Mouse (Mus musculus): ENCODE data around the gene Pxn.
"Not testable (repeated sequence)": the region's sequence is repeated elsewhere in the genome, so short reads cannot be mapped to it uniquely, and the experiment has no call there.

Gene Pxn

GRCm38 (mm10) chr5:115507981-115508858 lies 1.7 kb downstream of the Pxn start:
- intact Hi-C loops (cut with DNase I): no loop called here

GRCm38 (mm10) chr5:115508859-115509147 lies 2.3 kb downstream of the Pxn start:
- intact Hi-C loops (cut with DNase I): no loop called here

GRCm38 (mm10) chr5:115509321-115509761 lies 2.9 kb downstream of the Pxn start:
- intact Hi-C loops (cut with DNase I): no loop called here

- intact Hi-C loops (cut with DNase I): no loop called here
These were observed 3.6 kb downstream of the Pxn start for GRCm38 (mm10) chr5:115509790-115510689.

GRCm38 (mm10) chr5:115512375-115512774 lies 5.9 kb downstream of the Pxn start:
- intact Hi-C loops (cut with DNase I): no loop called here

GRCm38 (mm10) chr5:115513246-115513645 lies 6.8 kb downstream of the Pxn start:
- intact Hi-C loops (cut with DNase I): no loop called here

- intact Hi-C loops (cut with DNase I): no loop called here
These were observed 7.2 kb downstream of the Pxn start for GRCm38 (mm10) chr5:115513721-115514120.

GRCm38 (mm10) chr5:115514346-115514745 lies 7.9 kb downstream of the Pxn start:
- intact Hi-C loops (cut with DNase I): no loop called here

GRCm38 (mm10) chr5:115514896-115515587 lies 8.6 kb downstream of the Pxn start:
- intact Hi-C loops (cut with DNase I): no loop called here

GRCm38 (mm10) chr5:115516081-115516907 lies 9.8 kb downstream of the Pxn start:
- intact Hi-C loops (cut with DNase I): no loop called here

- intact Hi-C loops (cut with DNase I): no loop called here
These were observed 10.4 kb downstream of the Pxn start for GRCm38 (mm10) chr5:115516908-115517307.

GRCm38 (mm10) chr5:115517501-115517900 lies 11.0 kb downstream of the Pxn start:
- intact Hi-C loops (cut with DNase I): no loop called here

GRCm38 (mm10) chr5:115518214-115518613 lies 11.7 kb downstream of the Pxn start:
- intact Hi-C loops (cut with DNase I): not testable (repeated sequence)

- intact Hi-C loops (cut with DNase I): no loop called here
These were observed 13.9 kb downstream of the Pxn start for GRCm38 (mm10) chr5:115520325-115520869.

GRCm38 (mm10) chr5:115521553-115522461 lies 15.3 kb downstream of the Pxn start:
- intact Hi-C loops (cut with DNase I): no loop called here

GRCm38 (mm10) chr5:115522531-115522930 lies 16.1 kb downstream of the Pxn start:
- intact Hi-C loops (cut with DNase I): no loop called here

GRCm38 (mm10) chr5:115522981-115523499 lies 16.6 kb downstream of the Pxn start:
- intact Hi-C loops (cut with DNase I): no loop called here

- intact Hi-C loops (cut with DNase I): no loop called here
These were observed 17.5 kb downstream of the Pxn start for GRCm38 (mm10) chr5:115523971-115524370.

GRCm38 (mm10) chr5:115524471-115524870 lies 18.0 kb downstream of the Pxn start:
- intact Hi-C loops (cut with DNase I): no loop called here
